Mouse (Mus musculus): Measurements from ENCODE around the gene Vmn2r86. TPM values are rescaled to one million over a fixed set of nuclear protein-coding genes. Genes with fewer than 3 reads are reported as not detected.
"Not testable (repeated sequence)": the region's sequence is repeated elsewhere in the genome, so short reads cannot be mapped to it uniquely, and the experiment has no call there.

Vmn2r86 gene
- polyA plus RNA-seq (2012; rRNA removed), result not detected in 2 replicates

GRCm38 (mm10) chr10:130455950-130456349, at the start of gene Vmn2r86:
Gene Vmn2r86, minus strand, starts transcription at chr10:130456050.
- not testable (repeated sequence) for H3K4me3 ChIP-seq (ENCODE audit: extremely low read depth, insufficient read depth, insufficient read length); H3K4me1 ChIP-seq (ENCODE audit: control insufficient read depth, insufficient read depth, insufficient read length); H3K27ac ChIP-seq (ENCODE audit: insufficient read depth, low read length); H3K36me3 ChIP-seq (ENCODE audit: control insufficient read depth, insufficient read depth, low read length); DNase-seq (ENCODE audit: low read depth in 1 of 2, low spot score in 2 of 2); H3K27me3 ChIP-seq (ENCODE audit: control insufficient read depth, insufficient read depth, low read length)
- 84% methylated on average over 1 of the region's 1 CpGs for WGBS

- Histone ChIP-seq H3K27me3 (ENCODE audit: control insufficient read depth, insufficient read depth, low read length) (no peaks in the 10 kb centered on the region), H3K4me1 (ENCODE audit: control insufficient read depth, insufficient read depth, insufficient read length) (no peaks in the 10 kb centered on the region), H3K4me3 (ENCODE audit: extremely low read depth, insufficient read depth, insufficient read length) (no peak within 1 kb of the TSS), H3K27ac (ENCODE audit: insufficient read depth, low read length) (no peak within 1 kb of the TSS), H3K36me3 (ENCODE audit: control insufficient read depth, insufficient read depth, low read length) (no peaks in the 10 kb centered on the region)
- TF ChIP-seq POLR2A (IDR thresholded peaks at IDR 0.05; ENCODE audit: low read depth, low read length), result no peak
- no peak for TF ChIP-seq CTCF (IDR thresholded peaks at IDR 0.05; ENCODE audit: extremely low read depth, insufficient read depth, insufficient read length, insufficient replicate concordance)
- DNase-seq (ENCODE audit: low read depth in 1 of 2, low spot score in 2 of 2), result no peak
Measured at GRCm38 (mm10) chr10:130497296-130497695, 41.4 kb upstream of the Vmn2r86 start, which contains the start of gene Vmn2r87. Gene Vmn2r87, minus strand, starts transcription at chr10:130497396.

GRCm38 (mm10) chr10:130470311-130470760, 14.5 kb upstream of the Vmn2r86 start:
- peaks cover 4% of the 10 kb centered on the region; the same call in 1 of the 2 replicates for H3K27me3 ChIP-seq (ENCODE audit: control insufficient read depth, insufficient read depth, low read length)
- DNase-seq (ENCODE audit: low read depth in 1 of 2, low spot score in 2 of 2), result no peak
- H3K27ac ChIP-seq (ENCODE audit: insufficient read depth, low read length), result no peak overlapping the region
- no peaks in the 10 kb centered on the region for H3K36me3 ChIP-seq (ENCODE audit: control insufficient read depth, insufficient read depth, low read length)
- no peak overlapping the region for H3K4me3 ChIP-seq (ENCODE audit: extremely low read depth, insufficient read depth, insufficient read length)
- H3K4me1 ChIP-seq (ENCODE audit: control insufficient read depth, insufficient read depth, insufficient read length), result peaks cover 4% of the 10 kb centered on the region; the same call in 1 of the 2 replicates
- no peak for TF ChIP-seq POLR2A (IDR thresholded peaks at IDR 0.05; ENCODE audit: low read depth, low read length)
- TF ChIP-seq CTCF (IDR thresholded peaks at IDR 0.05; ENCODE audit: extremely low read depth, insufficient read depth, insufficient read length, insufficient replicate concordance), result no peak
- 8% methylated on average over 35 of the region's 36 CpGs for WGBS

GRCm38 (mm10) chr10:130444776-130445175, 11.1 kb downstream of the Vmn2r86 start:
- DNase-seq (ENCODE audit: low read depth in 1 of 2, low spot score in 2 of 2), result peak in 1 of 2 experiments; percentile 2
- Histone ChIP-seq H3K4me3 (ENCODE audit: extremely low read depth, insufficient read depth, insufficient read length) (no peak overlapping the region), H3K4me1 (ENCODE audit: control insufficient read depth, insufficient read depth, insufficient read length) (no peaks in the 10 kb centered on the region), H3K27ac (ENCODE audit: insufficient read depth, low read length) (no peak overlapping the region), H3K36me3 (ENCODE audit: control insufficient read depth, insufficient read depth, low read length) (no peaks in the 10 kb centered on the region), H3K27me3 (ENCODE audit: control insufficient read depth, insufficient read depth, low read length) (no peaks in the 10 kb centered on the region)
- TF ChIP-seq POLR2A (IDR thresholded peaks at IDR 0.05; ENCODE audit: low read depth, low read length) (no peak), CTCF (IDR thresholded peaks at IDR 0.05; ENCODE audit: extremely low read depth, insufficient read depth, insufficient read length, insufficient replicate concordance) (no peak)
- 96% methylated on average over 21 of the region's 21 CpGs for WGBS

- H3K36me3 ChIP-seq (ENCODE audit: control insufficient read depth, insufficient read depth, low read length); DNase-seq (ENCODE audit: low read depth in 1 of 2, low spot score in 2 of 2); H3K27ac ChIP-seq (ENCODE audit: insufficient read depth, low read length); H3K4me3 ChIP-seq (ENCODE audit: extremely low read depth, insufficient read depth, insufficient read length); H3K4me1 ChIP-seq (ENCODE audit: control insufficient read depth, insufficient read depth, insufficient read length); H3K27me3 ChIP-seq (ENCODE audit: control insufficient read depth, insufficient read depth, low read length): not testable (repeated sequence)
- WGBS, result 83% methylated on average over 11 of the region's 11 CpGs
Measured at GRCm38 (mm10) chr10:130434185-130434898, 21.5 kb downstream of the Vmn2r86 start.

GRCm38 (mm10) chr10:130429603-130430002, 26.2 kb downstream of the Vmn2r86 start, which contains the start of gene Vmn2r85:
Gene Vmn2r85, minus strand, starts transcription at chr10:130429703.
- H3K4me3 ChIP-seq (ENCODE audit: extremely low read depth, insufficient read depth, insufficient read length); H3K36me3 ChIP-seq (ENCODE audit: control insufficient read depth, insufficient read depth, low read length); DNase-seq (ENCODE audit: low read depth in 1 of 2, low spot score in 2 of 2); H3K27ac ChIP-seq (ENCODE audit: insufficient read depth, low read length); H3K4me1 ChIP-seq (ENCODE audit: control insufficient read depth, insufficient read depth, insufficient read length); H3K27me3 ChIP-seq (ENCODE audit: control insufficient read depth, insufficient read depth, low read length): not testable (repeated sequence)

GRCm38 (mm10) chr10:130422368-130422767, 33.5 kb downstream of the Vmn2r86 start:
- not testable (repeated sequence) for DNase-seq (ENCODE audit: low read depth in 1 of 2, low spot score in 2 of 2); H3K36me3 ChIP-seq (ENCODE audit: control insufficient read depth, insufficient read depth, low read length); H3K4me3 ChIP-seq (ENCODE audit: extremely low read depth, insufficient read depth, insufficient read length); H3K27ac ChIP-seq (ENCODE audit: insufficient read depth, low read length); H3K27me3 ChIP-seq (ENCODE audit: control insufficient read depth, insufficient read depth, low read length); H3K4me1 ChIP-seq (ENCODE audit: control insufficient read depth, insufficient read depth, insufficient read length)
- WGBS, result 70% methylated on average over 2 of the region's 2 CpGs
